Comparison of ENCODE assay signal across 8 mouse cellular contexts in genomic region chr17:27466620-27467019, GRCm38 (mm10). TPM values are rescaled to one million over a fixed set of nuclear protein-coding genes. Genes with fewer than 3 reads are reported as not detected.
A peak's percentile ranks its signal among the peaks of the same experiment; 100 is the strongest.
DNase-seq lines count a peak whose midpoint lies in the region; ATAC-seq and TF ChIP-seq lines count a peak whose summit lies in the region.

No protein-coding gene starts in this region.

- H3K36me3 ChIP-seq in thymus, adult 2 months (ENCODE audit: control insufficient read depth, insufficient read depth, low read length), result no peaks in the 10 kb centered on the region
- no peaks in the 10 kb centered on the region for H3K36me3 ChIP-seq in hindbrain, embryonic 14.5 days (replicated peaks; ENCODE audit: control insufficient read depth, insufficient read depth)

- H3K27me3 ChIP-seq in thymus, adult 2 months (ENCODE audit: control insufficient read depth, insufficient read depth, low read length), result no peaks in the 10 kb centered on the region
- H3K27me3 ChIP-seq in hindbrain, embryonic 14.5 days (ENCODE audit: control insufficient read depth, insufficient read depth, low read length), result no peaks in the 10 kb centered on the region

- ATAC-seq in hindbrain, embryonic 14.5 days (ENCODE audit: low FRiP score), result no peak
- ATAC-seq in megakaryocyte-erythroid progenitor cell, adult 5-6 weeks (replicated peaks; ENCODE audit: low FRiP score, low TSS enrichment, poor library complexity, severe bottlenecking), result peak; percentile 61; the same call in 1 of the 2 replicates

- H3K9me3 ChIP-seq in hindbrain, embryonic 14.5 days (ENCODE audit: control insufficient read depth, low read length), result no peaks in the 10 kb centered on the region

- H3K4me2 ChIP-seq in hindbrain, embryonic 14.5 days (replicated peaks), result no peak overlapping the region

- H3K9ac ChIP-seq in hindbrain, embryonic 14.5 days, result no peak overlapping the region

- no peak overlapping the region for H3K27ac ChIP-seq in thymus, adult 2 months (ENCODE audit: control insufficient read depth, insufficient read depth, low read length)
- H3K27ac ChIP-seq in hindbrain, embryonic 14.5 days, result peak overlapping the region; percentile 63

- no peak for TF ChIP-seq CTCF in thymus, adult 2 months (IDR thresholded peaks at IDR 0.05; ENCODE audit: borderline replicate concordance, control insufficient read depth, extremely low read depth, insufficient read depth, low read length, poor library complexity)
- no peak for TF ChIP-seq CTCF in brain, embryonic 14.5 days (IDR thresholded peaks at IDR 0.05; ENCODE audit: borderline replicate concordance, extremely low read depth, insufficient read depth, insufficient read length)

- no peaks in the 10 kb centered on the region for H3K4me1 ChIP-seq in thymus, adult 2 months (replicated peaks; ENCODE audit: control insufficient read depth, insufficient read depth, low read length)
- H3K4me1 ChIP-seq in hindbrain, embryonic 14.5 days (replicated peaks; ENCODE audit: control insufficient read depth, insufficient read depth, low read length), result peaks cover 24% of the 10 kb centered on the region

- no peak for TF ChIP-seq POLR2A in thymus, adult 2 months (IDR thresholded peaks at IDR 0.05; ENCODE audit: control insufficient read depth, extremely low read depth, insufficient read depth, low read length, poor library complexity)
- TF ChIP-seq POLR2A in brain, embryonic 14.5 days (IDR thresholded peaks at IDR 0.05; ENCODE audit: borderline replicate concordance, extremely low read depth, insufficient read depth, insufficient read length, poor library complexity, severe bottlenecking), result no peak

- 23% methylated on average over 6 of the region's 6 CpGs for WGBS in thymus, adult 2 months
- 30% methylated on average over 6 of the region's 6 CpGs for WGBS in hindbrain, embryonic 14.5 days

- H3K4me3 ChIP-seq in thymus, adult 2 months (ENCODE audit: control insufficient read depth, insufficient read depth, low read length), result no peak overlapping the region
- no peak overlapping the region for H3K4me3 ChIP-seq in hindbrain, embryonic 14.5 days (replicated peaks; ENCODE audit: low read length)

- DNase-seq in thymus, adult 2 months, result peak; percentile 42
- no peak for DNase-seq in thymus, adult 18-20 months
- peak; percentile 37 for DNase-seq in brain, embryonic 14.5 days (ENCODE audit: low read depth)
- DNase-seq in hindbrain, embryonic 14.5 days (ENCODE audit: low spot score), result no peak
- DNase-seq in thymus, postnatal 14 days, result peak; percentile 57
- DNase-seq in left cerebral cortex, adult 11 months (ENCODE audit: low spot score), result no peak
- DNase-seq in cerebellum, adult 9-10 months, result no peak

RNA-seq across cellular contexts. Expression of gene Grm4, which starts 54.6 kb away (rescaled TPM):
- polyA plus RNA-seq in thymus, adult 2 months (2012; rRNA removed), result 1.5 and 1.9 TPM in 2 replicates
- 16.3 and 28.0 TPM in 2 replicates for polyA plus RNA-seq in brain, embryonic 14.5 days (2012; rRNA removed)
- polyA plus RNA-seq in hindbrain, embryonic 14.5 days (2014; fragmentation: Nextera tagmentation; extraction: Ambion mirVana), result 9.0 and 10.1 TPM in 2 replicates
- total RNA-seq in megakaryocyte-erythroid progenitor cell, adult 5-6 weeks (2014; fragmentation: Nextera tagmentation), result not detected in 2 replicates
- not detected in 2 replicates for total RNA-seq in megakaryocyte-erythroid progenitor cell, adult 5-6 weeks (2017)

Comparison
In these comparisons a context has a peak if more than half of its experiments do, and no peak if none do; other contexts are left out.
1. DNase-seq: peak in thymus, adult 2 months (single experiment), brain, embryonic 14.5 days (single experiment) and thymus, postnatal 14 days (single experiment); none in thymus, adult 18-20 months (0 of 2), hindbrain, embryonic 14.5 days (single experiment), left cerebral cortex, adult 11 months (single experiment) and cerebellum, adult 9-10 months (single experiment).